Mouse (Mus musculus) spleen, adult 18-20 months (tissue): Measurements from ENCODE around the gene 5330417C22Rik.
A peak's percentile ranks its signal among the peaks of the same experiment; 100 is the strongest.

Experiments
- DNase-seq, 2 experiments: peaks; one replicate each; pipeline ENCODE4 v3.0.0; 2022; ENCODE audit warnings: mixed read lengths in 2 of 2

The 5330417C22Rik gene

DNA sequence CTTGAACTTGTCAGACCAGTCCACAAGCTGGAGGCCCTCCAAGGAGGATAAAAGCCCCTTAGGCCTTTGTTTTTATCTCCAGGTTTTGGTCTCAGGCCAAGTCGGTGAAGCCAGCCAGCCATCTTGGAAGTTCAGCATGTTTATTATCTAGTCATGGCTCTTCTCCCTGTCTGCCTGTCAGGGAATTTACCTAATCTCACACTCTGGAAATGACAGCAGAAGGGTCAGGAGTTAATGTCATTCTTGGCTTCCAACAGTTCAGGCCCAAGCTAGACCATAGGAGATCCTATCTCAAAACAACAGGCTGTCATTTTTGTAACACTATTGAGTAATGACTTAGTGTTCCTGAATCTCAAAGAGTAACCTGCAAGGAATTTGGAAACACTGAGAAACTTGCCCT, 82.2 kb downstream of the 5330417C22Rik start:
- DNase-seq: no peak

DNA sequence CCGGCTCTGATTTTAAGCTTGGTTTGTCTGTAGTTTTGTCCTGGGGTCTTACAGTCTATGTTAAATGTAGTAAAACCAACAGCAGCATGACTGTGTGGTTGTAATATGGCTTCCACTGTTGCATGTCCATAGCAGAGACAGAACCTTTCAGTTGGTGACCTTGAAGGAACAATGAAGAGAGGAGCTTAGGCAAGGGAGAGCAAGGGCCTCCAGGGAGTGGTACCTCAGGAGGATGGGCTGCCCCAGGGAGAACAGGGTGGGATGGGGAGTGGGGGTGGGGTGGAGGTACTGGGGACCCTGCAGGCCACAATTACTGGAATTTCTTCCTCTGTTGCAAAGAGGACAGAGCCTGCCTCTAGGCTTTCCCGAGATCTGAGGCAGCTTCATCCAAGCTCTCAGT, 84.4 kb downstream of the 5330417C22Rik start:
- no peak for DNase-seq

GRCm38 (mm10) chr3:108445366-108445705, 91.0 kb downstream of the 5330417C22Rik start:
- no peak for DNase-seq

DNA sequence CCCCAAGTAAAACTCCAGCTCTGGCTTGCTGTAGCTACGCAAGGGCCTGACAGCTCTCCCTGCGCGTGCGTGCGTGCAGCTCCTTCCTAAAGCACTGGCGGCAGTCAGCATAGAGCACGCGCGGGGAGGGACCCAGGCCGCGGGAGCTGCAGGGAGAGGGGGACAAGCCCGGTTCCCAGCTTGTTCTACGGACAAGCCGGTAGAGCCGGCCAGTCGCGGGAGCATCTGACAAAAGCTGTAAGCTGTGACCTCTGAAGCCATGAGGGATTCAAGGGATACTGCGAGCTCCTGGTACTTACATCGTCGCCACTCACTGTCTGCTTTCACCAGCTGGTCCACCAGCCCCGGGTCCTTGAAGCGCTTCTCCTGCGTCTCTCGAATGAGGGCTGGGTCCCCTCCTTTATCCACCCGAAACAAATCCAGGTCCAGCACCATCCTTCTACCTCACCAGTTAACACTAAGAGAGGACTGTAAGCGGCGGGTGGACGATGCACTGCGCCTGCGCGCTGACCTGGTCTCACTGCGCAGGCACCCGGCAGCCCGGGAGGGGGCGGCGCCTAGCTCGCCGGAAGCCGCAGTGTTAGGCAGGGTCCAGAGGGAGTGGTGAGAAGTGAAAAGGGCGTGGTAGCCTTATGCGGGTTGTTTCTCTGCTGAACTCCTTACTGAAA, 91.5 kb downstream of the 5330417C22Rik start, which contains the start of gene Sars:
Sars (minus strand) TSS at position 512 of the 668 bp plus-strand sequence.
- DNase-seq: peak; percentile 83 to 91

DNA sequence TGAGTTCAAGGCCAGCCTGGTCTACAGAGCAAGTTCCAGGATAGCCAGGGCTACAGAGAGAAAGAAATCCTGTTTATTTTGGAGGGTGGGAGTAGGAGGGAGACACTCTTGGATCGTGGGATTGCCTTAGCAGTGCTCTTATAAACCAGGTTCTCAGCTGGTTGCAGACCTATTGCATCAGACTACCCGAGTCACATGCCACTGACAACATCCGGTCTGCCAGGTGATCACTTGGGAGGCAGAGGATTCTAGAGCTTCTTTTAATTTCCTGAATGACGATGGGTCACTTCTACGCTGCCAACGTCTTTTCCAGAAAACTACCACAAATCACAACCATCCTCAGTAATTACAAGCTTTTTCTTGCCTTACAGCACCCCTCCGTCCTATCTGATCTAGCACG, 92.3 kb downstream of the 5330417C22Rik start:
- peak in 1 of 2 experiments; percentile 19 for DNase-seq

- no peak for DNase-seq
These were observed 100.0 kb downstream of the 5330417C22Rik start for GRCm38 (mm10) chr3:108436380-108436714.

- no peak for DNase-seq
These were observed 100.5 kb downstream of the 5330417C22Rik start for GRCm38 (mm10) chr3:108435701-108436379.

GRCm38 (mm10) chr3:108433881-108434495, 102.3 kb downstream of the 5330417C22Rik start:
- no peak for DNase-seq

DNA sequence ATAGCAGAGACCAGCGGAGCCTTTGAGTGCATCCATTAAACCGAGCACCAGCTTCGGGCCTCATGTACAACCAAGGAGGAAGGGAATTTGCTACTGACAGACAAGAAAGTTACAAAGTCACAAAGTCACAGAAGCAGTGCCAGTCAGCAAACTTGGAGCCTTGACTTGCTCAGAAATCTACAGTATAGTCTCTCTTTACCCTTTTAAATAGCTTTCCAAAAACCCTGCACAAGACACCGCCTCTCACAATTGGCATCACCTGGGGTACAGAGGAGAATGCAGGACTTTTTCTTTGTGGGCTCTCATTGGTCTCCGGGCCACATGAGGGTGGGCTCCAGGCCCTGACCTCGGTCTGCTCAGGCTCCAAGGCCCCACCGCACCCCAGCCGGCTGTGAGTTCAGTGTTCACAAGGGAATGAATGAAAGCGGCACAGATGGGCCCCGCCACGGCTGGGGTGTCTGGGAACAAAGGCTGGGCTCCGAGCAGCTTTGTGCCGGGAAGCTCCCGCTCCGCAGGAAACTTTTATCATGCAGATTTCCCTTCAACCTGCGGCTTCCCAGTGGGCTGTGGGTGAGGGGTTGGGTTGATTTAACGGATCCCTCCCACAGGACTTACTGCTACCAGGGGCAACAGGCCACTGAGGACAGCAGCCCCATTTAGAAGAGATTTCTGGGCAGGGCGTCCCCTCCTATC, 103.0 kb downstream of the 5330417C22Rik start:
- no peak for DNase-seq

- DNase-seq: no peak
These were observed 103.7 kb downstream of the 5330417C22Rik start for GRCm38 (mm10) chr3:108432542-108433187.

DNA sequence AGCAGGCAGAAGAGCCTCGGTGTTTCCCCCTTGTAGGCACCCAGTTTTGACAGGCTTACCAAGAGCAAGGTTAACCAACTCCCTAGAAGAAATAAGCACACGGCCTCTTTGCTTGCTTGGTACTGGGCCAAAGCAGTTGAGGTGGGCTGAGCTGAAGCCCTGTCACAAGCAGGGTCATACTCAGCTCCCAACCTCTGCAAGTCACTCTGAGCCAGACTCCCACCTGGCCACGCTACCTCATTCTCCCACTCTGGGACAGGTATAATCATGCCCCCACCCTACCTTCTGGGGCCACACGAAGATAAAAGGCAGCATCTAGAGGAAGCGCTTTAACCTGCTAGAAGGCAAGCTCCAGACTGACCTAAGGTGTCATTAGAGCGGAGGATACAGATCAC, 110.7 kb downstream of the 5330417C22Rik start:
- no peak for DNase-seq

DNA sequence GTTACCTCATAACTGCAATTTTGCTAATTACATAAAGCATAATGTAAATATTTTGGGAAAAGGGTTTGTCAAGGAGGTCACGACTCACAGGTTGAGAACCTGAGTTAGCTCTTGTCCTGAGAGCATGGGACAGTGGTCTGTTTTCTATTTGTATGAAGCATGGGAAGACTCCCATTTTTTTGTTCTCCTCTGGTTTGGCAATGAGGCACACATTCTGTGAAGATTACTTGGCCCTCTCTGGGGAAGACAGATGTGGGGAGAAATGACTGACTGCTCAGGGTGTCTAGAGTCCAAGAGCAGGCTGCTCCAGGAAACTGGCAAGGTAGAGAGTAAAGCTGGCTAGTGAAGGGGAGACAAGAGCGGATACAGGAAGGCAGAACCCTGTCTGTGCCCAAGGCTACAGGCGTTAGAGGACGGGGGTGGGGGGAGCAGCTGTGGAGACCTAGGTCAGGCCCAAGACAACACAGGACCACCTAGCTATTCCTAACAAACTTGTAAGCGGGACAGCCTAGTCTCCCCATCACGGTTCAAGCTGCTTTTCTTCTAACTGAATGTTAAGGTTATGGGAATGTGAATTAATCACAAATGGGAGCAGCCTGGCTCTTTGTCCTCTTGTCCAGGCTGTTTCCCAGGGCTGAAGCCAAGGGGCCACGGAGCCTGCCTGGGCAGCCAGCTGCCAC, 111.3 kb downstream of the 5330417C22Rik start:
- no peak for DNase-seq

DNA sequence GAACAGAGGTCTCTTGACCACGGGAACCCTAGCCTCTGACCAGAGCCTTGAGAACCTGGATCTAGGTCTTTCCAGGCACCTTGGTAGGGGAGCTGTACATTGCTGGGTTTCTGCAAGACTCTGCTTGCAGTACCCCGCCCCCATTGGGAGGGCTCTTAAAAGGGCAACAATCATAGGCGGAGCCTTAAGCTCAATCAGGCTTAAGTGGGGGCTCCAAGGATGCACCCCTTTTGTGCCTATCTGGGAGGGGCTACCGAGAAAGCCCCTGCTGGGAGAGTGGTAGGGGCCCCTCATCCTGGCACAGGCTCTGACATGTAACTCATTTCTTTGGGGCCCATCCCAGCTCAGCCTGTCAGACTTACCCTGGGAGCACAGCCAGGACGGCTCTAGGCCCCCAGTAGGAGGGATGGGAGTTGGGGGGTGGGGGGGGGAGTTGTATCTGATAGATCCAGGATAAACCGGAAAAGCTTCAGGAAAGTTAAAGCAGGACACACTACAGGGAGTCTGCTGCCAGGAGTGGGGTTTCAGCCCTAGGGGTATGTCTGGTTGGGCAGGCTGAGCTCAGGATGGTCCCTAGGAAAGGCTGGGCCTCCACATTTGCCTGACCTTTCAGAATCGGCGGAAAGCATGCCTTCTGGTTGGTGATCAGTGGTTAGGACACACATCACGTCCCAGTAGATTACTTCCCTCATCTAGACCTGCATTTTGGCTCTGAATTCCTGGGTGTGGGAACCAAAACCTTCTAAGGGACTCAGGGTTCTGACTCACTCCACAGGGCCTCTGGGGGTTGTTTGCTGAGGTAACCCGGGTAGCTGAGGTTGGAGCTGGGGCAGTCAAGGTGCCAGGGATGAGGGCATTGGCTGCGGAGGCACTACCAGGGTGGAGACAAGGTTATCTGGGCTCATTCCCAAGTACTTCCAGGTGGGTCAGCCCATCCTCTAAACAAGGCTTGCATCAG, 112.2 kb downstream of the 5330417C22Rik start:
- peak in 1 of 2 experiments; percentile 45 for DNase-seq

- no peak for DNase-seq
These were observed 113.3 kb downstream of the 5330417C22Rik start for GRCm38 (mm10) chr3:108423006-108423405.

- DNase-seq: peak; percentile 56 to 72
These were observed 120.5 kb downstream of the 5330417C22Rik start for GRCm38 (mm10) chr3:108415831-108416223.

DNA sequence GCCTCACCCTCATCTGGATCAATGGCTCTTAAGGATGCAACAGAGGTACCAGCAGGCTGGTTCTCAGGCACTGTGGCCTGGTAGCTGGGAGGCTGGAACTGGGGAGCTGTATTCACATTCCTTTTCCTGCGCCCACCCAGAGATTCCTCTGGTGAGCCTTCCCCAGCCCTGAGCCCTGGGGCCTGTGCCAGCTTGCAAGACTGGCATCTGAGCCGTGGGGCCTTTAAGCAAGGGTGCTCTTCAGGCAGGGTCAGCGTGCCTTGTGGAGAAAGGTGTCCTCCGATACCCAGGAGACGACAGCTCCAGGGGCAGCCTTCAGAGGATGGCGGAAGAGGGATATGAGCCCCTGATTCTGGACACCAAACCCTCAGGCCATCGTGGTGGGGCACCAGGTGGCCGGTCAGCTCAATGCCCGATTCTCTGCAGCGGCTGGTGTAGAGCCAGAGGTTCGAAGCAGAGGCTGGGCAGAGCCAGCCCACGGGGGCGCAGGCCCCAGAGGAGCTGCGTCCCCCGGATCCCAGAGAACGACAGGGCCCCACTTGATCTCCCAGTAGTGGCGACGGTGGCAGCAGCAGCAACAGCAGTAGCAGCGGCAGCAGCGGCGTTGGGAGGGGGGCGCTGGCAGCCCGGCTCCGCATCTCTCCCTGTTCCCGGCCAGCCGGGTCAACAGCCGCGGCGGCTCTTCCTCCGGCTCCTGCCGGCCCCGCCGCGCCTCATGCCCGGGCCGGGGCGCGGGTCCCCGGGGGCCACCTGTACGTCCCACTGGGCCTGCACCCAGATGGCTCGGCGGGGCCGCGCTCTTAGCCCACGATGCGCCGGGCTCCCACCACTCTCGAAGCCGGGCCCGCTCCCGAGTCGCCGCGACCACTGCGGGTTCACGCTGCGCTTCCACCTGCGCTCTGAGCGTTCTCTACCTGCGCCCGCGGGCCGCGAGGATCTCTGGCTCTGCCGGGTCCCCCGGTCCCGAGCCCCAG, 121.2 kb downstream of the 5330417C22Rik start, which contains the start of gene Celsr2:
Celsr2 (minus strand) TSS at position 696 of the 974 bp plus-strand sequence.
- peak in 1 of 2 experiments; percentile 36 for DNase-seq

DNA sequence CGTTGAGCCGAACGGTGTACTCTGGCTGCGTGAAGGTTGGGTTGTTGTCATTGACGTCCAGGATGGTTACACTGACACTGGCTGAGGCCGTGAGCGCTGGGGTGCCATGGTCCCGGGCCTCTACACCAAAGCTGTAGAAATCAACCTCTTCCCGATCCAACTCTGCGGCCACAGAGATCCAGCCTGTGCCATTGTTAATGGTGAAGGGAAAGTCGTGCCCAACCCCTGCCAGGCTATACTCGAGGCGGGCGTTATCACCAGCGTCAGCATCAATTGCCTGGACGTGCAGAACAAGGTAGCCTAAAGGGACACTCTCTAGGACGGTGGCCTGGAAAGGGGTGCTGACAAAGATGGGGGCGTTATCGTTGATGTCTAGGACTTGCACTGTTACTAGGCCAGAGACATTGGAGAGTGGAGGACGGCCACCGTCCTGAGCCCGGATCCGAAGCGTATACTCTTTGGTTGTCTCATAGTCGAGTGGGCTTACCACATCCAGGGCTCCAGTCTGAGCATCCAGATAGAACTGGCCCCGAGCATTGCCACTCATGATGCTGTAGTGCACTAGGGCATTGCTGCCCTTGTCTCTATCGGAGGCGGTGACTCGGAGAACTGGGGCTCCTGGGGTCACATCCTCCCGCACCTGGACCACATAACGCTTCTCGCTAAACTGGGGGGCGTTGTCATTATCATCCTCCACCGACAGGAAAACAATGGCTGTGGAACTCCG, 122.5 kb downstream of the 5330417C22Rik start:
- DNase-seq: no peak

DNA sequence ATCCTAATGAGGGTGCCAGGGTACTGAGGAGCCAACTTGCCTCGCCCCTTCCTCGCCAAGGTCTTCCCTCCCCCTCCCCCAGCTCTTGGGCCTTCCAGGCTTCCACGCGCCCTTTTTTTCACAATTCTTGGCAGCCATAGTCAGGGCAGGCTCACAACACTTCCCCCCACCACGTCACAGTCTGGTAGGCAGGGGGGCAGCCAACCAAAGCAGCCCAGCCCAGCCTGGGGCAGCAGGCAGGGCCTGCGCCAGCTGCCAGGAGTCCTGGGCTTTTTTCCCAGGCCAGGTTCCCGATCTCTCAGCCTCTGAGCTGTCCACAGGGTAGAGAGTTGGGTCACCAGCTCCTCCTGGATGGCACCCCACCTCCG, 124.6 kb downstream of the 5330417C22Rik start:
- no peak for DNase-seq
